Mouse (Mus musculus): ENCODE measurements at regions not wholly inside any gene's neighbourhood (a gene's known extent, or its start where the extent isn't known, plus 50 kb on each side); places are given as distances from the start of the nearest gene placed in this dataset.

DNA sequence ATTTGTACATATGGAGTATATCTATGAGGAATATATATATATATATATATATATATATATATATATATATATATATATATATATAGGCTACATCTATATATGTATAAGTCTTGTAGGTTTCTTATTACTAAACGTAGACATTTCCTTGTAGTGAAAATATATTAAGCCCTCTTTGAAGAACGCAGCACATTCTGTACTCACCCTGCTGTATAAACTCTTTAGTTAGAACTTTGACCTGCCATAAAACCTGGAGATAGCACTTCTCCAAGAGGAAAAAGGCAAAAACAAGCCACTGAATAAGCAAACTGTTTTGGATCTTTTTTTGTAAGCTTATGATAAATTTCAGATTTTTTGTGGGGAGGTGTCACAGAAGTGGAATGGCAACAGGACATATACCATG lies 55.3 kb upstream of the Tent5a start:
- H3K27me3 ChIP-seq (ENCODE audit: control insufficient read depth, insufficient read depth, low read depth, low read length) = no peaks in the 10 kb centered on the region
- no peak overlapping the region for H3K4me2 ChIP-seq (ENCODE audit: low read depth, low read length)
- no peaks in the 10 kb centered on the region for H3K4me1 ChIP-seq (replicated peaks; ENCODE audit: control insufficient read depth, insufficient read depth, low read length)
- WGBS = 62% methylated on average over 2 of the region's 2 CpGs
- no peak overlapping the region for H3K9ac ChIP-seq (ENCODE audit: low read length)
- ATAC-seq (ENCODE audit: low read depth) = no peak
- H3K36me3 ChIP-seq (ENCODE audit: control insufficient read depth, insufficient read depth, low read length) = no peaks in the 10 kb centered on the region
- H3K4me3 ChIP-seq (ENCODE audit: low read length) = no peak overlapping the region
- no peaks in the 10 kb centered on the region for H3K9me3 ChIP-seq (ENCODE audit: control insufficient read depth, low read length)
- no peak overlapping the region for H3K27ac ChIP-seq (ENCODE audit: low read length)

- Histone ChIP-seq H3K36me3 (ENCODE audit: control insufficient read depth, insufficient read depth, low read length) (no peaks in the 10 kb centered on the region), H3K4me1 (replicated peaks; ENCODE audit: control insufficient read depth, insufficient read depth, low read length) (no peaks in the 10 kb centered on the region), H3K9me3 (ENCODE audit: control insufficient read depth, low read length) (no peaks in the 10 kb centered on the region), H3K9ac (ENCODE audit: low read length) (no peak overlapping the region), H3K4me3 (ENCODE audit: low read length) (no peak overlapping the region), H3K4me2 (ENCODE audit: low read depth, low read length) (no peak overlapping the region), H3K27ac (ENCODE audit: low read length) (no peak overlapping the region), H3K27me3 (ENCODE audit: control insufficient read depth, insufficient read depth, low read depth, low read length) (no peaks in the 10 kb centered on the region)
- ATAC-seq (ENCODE audit: low read depth) = no peak
- 46% methylated on average over 5 of the region's 5 CpGs for WGBS
Measured at GRCm38 (mm10) chr9:85380756-85381155, 53.6 kb upstream of the Tent5a start.

DNA sequence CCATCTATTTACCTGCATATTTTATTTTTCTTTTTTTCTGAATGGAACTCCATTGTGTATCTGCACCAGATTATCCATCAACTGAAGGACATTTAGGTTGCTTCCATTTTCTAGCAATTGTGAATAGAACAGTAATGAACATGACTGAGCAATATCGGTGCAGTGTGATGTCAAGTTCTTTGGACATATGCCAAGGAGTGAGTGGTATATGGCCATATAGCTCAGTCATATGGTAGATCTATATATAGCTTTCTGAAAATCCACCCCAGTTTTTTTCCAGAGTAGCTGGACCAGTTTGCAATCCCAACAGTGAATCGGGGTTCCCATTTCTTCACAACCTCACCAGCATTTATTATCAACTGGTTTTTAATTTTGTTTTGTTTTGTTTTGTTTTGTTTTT lies 52.0 kb upstream of the Tent5a start:
- ATAC-seq (ENCODE audit: low read depth) = no peak

More for the DNA sequence above, 52.0 kb upstream of the Tent5a start:
- Histone ChIP-seq H3K9ac (ENCODE audit: low read length) (no peak overlapping the region), H3K9me3 (ENCODE audit: control insufficient read depth, low read length) (no peaks in the 10 kb centered on the region), H3K36me3 (ENCODE audit: control insufficient read depth, insufficient read depth, low read length) (no peaks in the 10 kb centered on the region), H3K27ac (ENCODE audit: low read length) (no peak overlapping the region), H3K4me3 (ENCODE audit: low read length) (no peak overlapping the region), H3K27me3 (ENCODE audit: control insufficient read depth, insufficient read depth, low read depth, low read length) (no peaks in the 10 kb centered on the region), H3K4me2 (ENCODE audit: low read depth, low read length) (no peak overlapping the region), H3K4me1 (replicated peaks; ENCODE audit: control insufficient read depth, insufficient read depth, low read length) (no peaks in the 10 kb centered on the region)
- WGBS = 68% methylated on average over 2 of the region's 2 CpGs
